Mouse (Mus musculus): ENCODE results near the gene Spata32.
"Not testable (repeated sequence)": the region's sequence is repeated elsewhere in the genome, so short reads cannot be mapped to it uniquely, and the experiment has no call there.

Gene Spata32

GRCm38 (mm10) chr11:103246731-103247290 is 28.6 kb upstream of the Spata32 start:
- intact Hi-C loops (cut with DNase I), result no loop called here

- intact Hi-C loops (cut with DNase I), result no loop called here
Observed at GRCm38 (mm10) chr11:103246081-103246730, 28.0 kb upstream of the Spata32 start.

- intact Hi-C loops (cut with DNase I), result no loop called here
Observed at GRCm38 (mm10) chr11:103244856-103245255, 26.6 kb upstream of the Spata32 start.

- intact Hi-C loops (cut with DNase I), result no loop called here
Observed at GRCm38 (mm10) chr11:103240740-103241139, 22.5 kb upstream of the Spata32 start.

GRCm38 (mm10) chr11:103237757-103238156 is 19.5 kb upstream of the Spata32 start:
- intact Hi-C loops (cut with DNase I), result no loop called here

- intact Hi-C loops (cut with DNase I), result no loop called here
Observed at GRCm38 (mm10) chr11:103236903-103237302, 18.7 kb upstream of the Spata32 start.

DNA sequence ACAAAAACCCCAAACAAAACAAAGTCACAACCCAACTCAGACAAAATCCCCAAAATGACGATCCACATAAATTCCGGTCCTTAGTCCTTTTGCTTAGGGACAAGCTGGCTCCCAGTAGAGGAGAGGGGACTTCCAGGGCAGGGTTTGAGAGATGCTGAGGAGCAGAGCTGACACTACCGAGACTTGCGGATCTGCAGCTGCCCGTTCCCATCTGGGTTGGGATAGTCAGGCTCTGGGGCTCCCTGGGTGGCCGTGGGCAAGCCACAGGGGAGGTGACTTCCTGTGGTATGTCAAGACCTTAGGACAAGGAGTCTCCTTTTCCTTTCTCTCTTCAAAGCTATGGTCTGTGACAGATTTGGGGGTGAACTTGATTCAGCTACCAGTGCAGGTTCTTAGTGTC is 18.2 kb upstream of the Spata32 start:
- intact Hi-C loops (cut with DNase I), result no loop called here

DNA sequence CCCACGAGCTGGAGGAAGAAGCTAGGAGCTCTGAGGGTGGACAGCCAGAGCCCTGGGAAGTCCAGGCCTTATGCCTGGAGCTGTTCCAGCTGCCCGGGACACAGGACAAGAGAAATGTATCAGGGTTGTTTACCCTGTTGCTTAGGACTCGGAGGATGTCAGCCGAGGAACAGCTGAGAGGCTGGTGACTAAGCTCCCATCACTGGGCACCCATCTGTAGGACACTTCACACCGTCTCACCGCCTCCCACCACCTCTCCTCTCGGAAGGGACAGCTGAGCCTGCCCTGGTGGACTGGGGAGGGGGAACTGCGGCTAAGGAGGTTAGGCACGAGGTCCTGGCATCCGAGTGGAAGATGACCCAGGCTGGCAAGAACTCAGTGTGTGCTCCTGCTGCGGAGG is 17.5 kb upstream of the Spata32 start:
- intact Hi-C loops (cut with DNase I), result no loop called here

DNA sequence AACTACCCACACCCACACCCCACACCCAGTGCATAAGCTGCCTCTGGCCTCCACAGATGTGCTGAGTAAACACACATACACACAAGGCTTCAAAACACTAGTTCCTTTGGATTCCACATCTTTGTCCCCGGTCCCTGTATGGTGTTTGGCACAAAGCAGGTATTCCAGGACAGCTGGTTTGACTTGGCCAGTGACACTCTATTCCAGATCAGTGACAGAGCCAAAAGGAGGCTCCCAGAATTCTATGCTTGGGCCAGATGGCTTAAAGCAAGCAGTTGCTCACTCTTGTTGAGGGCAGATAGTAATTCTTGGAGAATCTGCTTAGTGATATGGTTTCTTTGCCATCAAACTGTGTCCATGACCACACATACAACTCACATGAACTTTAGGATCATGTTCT is 16.2 kb upstream of the Spata32 start:
- intact Hi-C loops (cut with DNase I), result loop anchor here (5.0 kb wide), 2 partner anchors 38 to 62 kb away; partner anchors contain the start of gene Fmnl1

DNA sequence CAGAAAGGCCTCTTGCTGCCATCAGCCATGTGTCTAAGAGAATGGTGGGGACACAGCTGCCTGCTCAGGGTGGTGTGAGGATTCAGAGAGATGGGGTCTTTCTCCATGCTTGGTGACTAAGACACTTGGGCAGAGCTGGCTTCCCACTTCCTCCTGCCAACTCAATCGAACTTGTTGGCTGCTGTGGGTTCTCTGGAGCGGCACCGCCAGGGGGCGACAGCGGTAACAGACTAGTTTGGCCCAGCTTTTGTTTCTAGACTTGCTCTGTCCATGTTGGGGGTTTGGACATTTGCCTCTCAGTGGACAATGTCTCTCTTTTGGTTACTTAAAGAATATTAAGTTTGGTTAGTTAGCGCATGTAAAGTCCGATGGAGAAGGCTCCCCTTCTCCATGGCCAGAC is 14.7 kb upstream of the Spata32 start:
- intact Hi-C loops (cut with DNase I), result loop anchor here (2.0 to 5.0 kb wide), 3 partner anchors 39 to 92 kb away; partner anchors contain the start of gene Fmnl1

- intact Hi-C loops (cut with DNase I), result loop anchor here (5.0 kb wide), 2 partner anchors 41 to 59 kb away; partner anchors contain the start of gene Fmnl1
Observed at GRCm38 (mm10) chr11:103231367-103231766, 13.1 kb upstream of the Spata32 start.

GRCm38 (mm10) chr11:103230626-103231025 is 12.4 kb upstream of the Spata32 start:
- intact Hi-C loops (cut with DNase I), result loop anchor here (5.0 kb wide), 2 partner anchors 42 to 58 kb away; partner anchors contain the start of gene Fmnl1

GRCm38 (mm10) chr11:103229608-103230007 is 11.4 kb upstream of the Spata32 start:
- intact Hi-C loops (cut with DNase I), result loop anchor here (5.0 kb wide), 2 partner anchors 43 to 57 kb away; partner anchors contain the start of gene Fmnl1

DNA sequence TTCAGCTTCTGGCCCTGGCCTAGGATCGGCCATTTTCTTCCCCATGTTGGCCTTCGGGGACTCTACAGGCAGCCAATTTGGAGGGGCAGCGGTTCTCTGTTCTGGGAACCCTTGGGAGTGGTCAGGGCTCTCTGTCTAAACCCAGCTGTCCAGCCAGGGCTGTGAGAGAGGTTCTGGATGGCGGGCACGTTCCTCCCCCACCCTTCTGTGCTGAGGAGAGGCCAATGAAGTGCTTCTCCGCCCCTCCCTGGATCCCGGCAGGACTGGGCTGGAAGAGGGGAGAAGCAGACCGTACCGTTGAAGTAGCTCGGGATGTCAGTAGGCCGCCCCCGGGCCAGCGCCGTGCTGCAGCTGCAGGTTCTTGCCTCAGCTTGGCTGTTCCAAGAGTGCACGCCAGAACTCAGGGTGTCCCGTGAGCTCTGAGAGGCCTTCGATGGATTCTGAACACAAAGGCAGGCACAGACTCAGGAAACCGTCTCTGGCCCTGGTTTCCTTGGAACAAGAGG is 5.8 kb upstream of the Spata32 start:
- intact Hi-C loops (cut with DNase I), result no loop called here

DNA sequence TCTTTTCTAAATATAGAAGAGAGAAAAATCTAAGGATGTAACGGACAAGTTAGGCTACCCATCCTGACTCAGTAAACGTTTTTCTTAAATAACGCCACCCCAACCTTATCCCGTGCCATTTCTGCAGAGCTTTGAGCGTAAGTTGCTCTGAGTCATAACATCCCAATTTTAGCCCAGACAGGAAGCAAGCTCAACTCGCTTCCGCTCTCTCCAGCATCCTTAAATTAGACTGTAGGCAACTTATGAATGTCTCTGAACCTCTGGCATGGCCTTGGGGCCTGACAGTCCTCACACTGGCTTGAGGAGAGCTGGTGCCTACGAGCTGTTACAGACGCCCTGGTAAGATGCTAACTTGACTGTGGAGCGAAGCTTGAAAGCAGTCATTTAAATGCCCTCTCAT is 5.2 kb upstream of the Spata32 start:
- intact Hi-C loops (cut with DNase I), result no loop called here

DNA sequence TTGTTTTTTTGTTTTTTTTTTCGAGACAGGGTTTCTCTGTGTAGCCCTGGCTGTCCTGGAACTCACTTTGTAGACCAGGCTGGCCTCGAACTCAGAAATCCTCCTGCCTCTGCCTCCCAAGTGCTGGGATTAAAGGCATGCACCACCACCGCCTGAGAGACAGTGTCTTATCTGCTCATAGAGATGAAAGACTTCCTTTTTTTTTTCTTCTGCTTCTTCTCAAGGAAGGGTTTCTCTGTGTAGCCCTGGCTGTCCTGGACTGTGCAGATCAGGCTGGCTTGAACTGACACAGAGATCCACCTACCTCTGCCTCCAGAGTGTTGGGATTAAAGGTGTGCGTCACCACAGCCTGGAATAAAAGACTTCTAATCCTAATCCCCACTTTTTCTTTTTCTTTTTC is 4.5 kb upstream of the Spata32 start:
- intact Hi-C loops (cut with DNase I), result not testable (repeated sequence)

GRCm38 (mm10) chr11:103221437-103221836 is 3.2 kb upstream of the Spata32 start:
- intact Hi-C loops (cut with DNase I), result no loop called here

GRCm38 (mm10) chr11:103219995-103220394 is 1.8 kb upstream of the Spata32 start:
- intact Hi-C loops (cut with DNase I), result no loop called here

DNA sequence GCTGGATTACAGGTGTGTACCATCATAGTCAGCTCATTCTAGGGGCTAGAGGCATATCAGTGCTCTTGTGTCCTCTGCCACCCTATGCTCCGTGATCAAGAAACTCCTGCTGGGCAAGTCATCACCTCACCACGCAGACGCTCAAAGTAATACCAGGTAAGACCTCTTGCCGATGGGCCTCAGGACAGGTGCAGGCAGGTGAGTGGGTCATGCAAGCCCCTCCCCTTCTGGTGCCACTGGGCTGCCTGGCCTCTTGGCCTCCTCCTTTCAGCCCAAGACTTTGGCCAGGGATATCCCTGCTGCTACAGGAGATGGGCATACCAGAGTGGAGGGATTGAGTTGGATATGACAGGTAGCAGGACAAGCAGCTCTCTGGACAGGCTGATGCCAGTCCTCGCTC is 1.0 kb upstream of the Spata32 start:
- intact Hi-C loops (cut with DNase I), result no loop called here

- intact Hi-C loops (cut with DNase I), result no loop called here
Observed at GRCm38 (mm10) chr11:103218517-103218901, 277 bp upstream of the Spata32 start.

GRCm38 (mm10) chr11:103215355-103215754 is 2.9 kb downstream of the Spata32 start:
- intact Hi-C loops (cut with DNase I), result no loop called here

GRCm38 (mm10) chr11:103213712-103214111 is 4.5 kb downstream of the Spata32 start:
- intact Hi-C loops (cut with DNase I), result no loop called here

- intact Hi-C loops (cut with DNase I), result no loop called here
Observed at GRCm38 (mm10) chr11:103210291-103210690, 7.9 kb downstream of the Spata32 start.
